Mouse (Mus musculus) stomach, embryonic 14.5 days (tissue): ENCODE measurements at regions not wholly inside any gene's neighbourhood (a gene's known extent, or its start where the extent isn't known, plus 50 kb on each side); places are given as distances from the start of the nearest gene placed in this dataset.

Experiments
- ATAC-seq: fragments of 200-750 bp; cut with Nextera tagmentation; 2 replicates; pipeline ENCODE4 v1.8.0; 2017; ENCODE audit warnings: low read depth, moderate TSS enrichment; ENCODE audit not compliant: insufficient number of reproducible peaks, insufficient read depth, low FRiP score
- H3K27ac ChIP-seq: fragments of 300-500 bp; sonication (generic); 2 replicates; pipeline ENCODE4 v1.5.1; 2014; ENCODE audit warnings: mild to moderate bottlenecking, low read length, moderate library complexity, mixed read lengths
- H3K27me3 ChIP-seq: fragments of 300-500 bp; sonication (generic); 2 replicates; pipeline ENCODE4 v1.6.1; 2014; ENCODE audit warnings: low read length, control low read depth, mixed read lengths; ENCODE audit not compliant: control insufficient read depth, insufficient read depth
- H3K36me3 ChIP-seq: fragments of 300-500 bp; sonication (generic); 2 replicates; pipeline ENCODE4 v1.6.1; 2014; ENCODE audit warnings: mild to moderate bottlenecking, control low read depth, low read length, moderate library complexity, mixed read lengths; ENCODE audit not compliant: control insufficient read depth, insufficient read depth
- H3K4me1 ChIP-seq: fragments of 300-500 bp; sonication (generic); 2 replicates; pipeline ENCODE4 v1.6.1; 2014; ENCODE audit warnings: low read length, control low read depth, mixed read lengths; ENCODE audit not compliant: control insufficient read depth, insufficient read depth
- H3K4me2 ChIP-seq: fragments of 300-500 bp; sonication (generic); replicated peaks from 2 replicates; pipeline ENCODE4 v1.6.1; 2014; ENCODE audit warnings: low read depth, low read length, control low read depth
- H3K4me3 ChIP-seq: fragments of 300-500 bp; sonication (generic); 2 replicates; pipeline ENCODE4 v1.5.1; 2014; ENCODE audit warnings: low read depth, low read length, control low read depth
- H3K9ac ChIP-seq: fragments of 300-500 bp; sonication (generic); replicated peaks from 2 replicates; pipeline ENCODE4 v1.6.1; 2014; ENCODE audit warnings: low read depth, mild to moderate bottlenecking, control low read depth, low read length, moderate library complexity, mixed read lengths
- H3K9me3 ChIP-seq: fragments of 300-500 bp; sonication (generic); 2 replicates; pipeline ENCODE4 v1.6.1; 2016; ENCODE audit warnings: low read depth, low read length, control low read depth; ENCODE audit not compliant: control insufficient read depth
- WGBS: fragments of 180-500 bp; shearing (Covaris S2); extraction: QIAGEN DNeasy Blood & Tissue Kit; methylation state at CpG from one replicate; pipeline ENCODE4 v1.1.7; 2014; 5-methylcytosine and 5-hydroxymethylcytosine counted together

- Histone ChIP-seq H3K9me3 (no peaks in the 10 kb centered on the region), H3K27me3 (no peaks in the 10 kb centered on the region), H3K9ac (no peak overlapping the region), H3K4me3 (no peak overlapping the region), H3K4me2 (no peak overlapping the region), H3K27ac (no peak overlapping the region), H3K36me3 (no peaks in the 10 kb centered on the region), H3K4me1 (no peaks in the 10 kb centered on the region)
- 78% methylated on average over 4 of the region's 4 CpGs for WGBS
- ATAC-seq: no peak
Observed at GRCm38 (mm10) chr16:24171161-24171560, 182.5 kb upstream of the Bcl6 start.

GRCm38 (mm10) chr16:24166496-24166895, 177.8 kb upstream of the Bcl6 start:
- H3K27ac ChIP-seq: no peak overlapping the region
- no peaks in the 10 kb centered on the region for H3K36me3 ChIP-seq
- H3K4me2 ChIP-seq: no peak overlapping the region
- no peaks in the 10 kb centered on the region for H3K9me3 ChIP-seq
- no peaks in the 10 kb centered on the region for H3K27me3 ChIP-seq
- peaks cover 2% of the 10 kb centered on the region; the same call in 1 of the 2 replicates for H3K4me1 ChIP-seq
- H3K4me3 ChIP-seq: no peak overlapping the region
- ATAC-seq: no peak
- H3K9ac ChIP-seq: no peak overlapping the region

- peak overlapping the region; percentile 58; the same call in 1 of the 2 replicates for H3K27ac ChIP-seq
- 47% methylated on average over 11 of the region's 11 CpGs for WGBS
- ATAC-seq: 0 out of 2 replicates have a peak, but pooled peaks have one; percentile 33
Observed at GRCm38 (mm10) chr16:24165461-24166081, 176.9 kb upstream of the Bcl6 start.

GRCm38 (mm10) chr16:24160705-24161285, 172.1 kb upstream of the Bcl6 start:
- Histone ChIP-seq H3K4me1 (peaks cover 2% of the 10 kb centered on the region; the same call in 1 of the 2 replicates), H3K36me3 (no peaks in the 10 kb centered on the region), H3K27me3 (no peaks in the 10 kb centered on the region), H3K9me3 (no peaks in the 10 kb centered on the region), H3K4me3 (no peak overlapping the region), H3K27ac (no peak overlapping the region), H3K4me2 (no peak overlapping the region), H3K9ac (no peak overlapping the region)
- 73% methylated on average over 5 of the region's 5 CpGs for WGBS
- no peak for ATAC-seq

More at GRCm38 (mm10) chr16:24165461-24166081, 176.9 kb upstream of the Bcl6 start:
- H3K4me2 ChIP-seq: no peak overlapping the region
- no peak overlapping the region for H3K4me3 ChIP-seq
- peaks cover 2% of the 10 kb centered on the region; the same call in 1 of the 2 replicates for H3K4me1 ChIP-seq
- no peaks in the 10 kb centered on the region for H3K27me3 ChIP-seq
- no peaks in the 10 kb centered on the region for H3K36me3 ChIP-seq
- H3K9me3 ChIP-seq: no peaks in the 10 kb centered on the region
- 0 out of 2 replicates have a peak overlapping the region, but pooled peaks have one; percentile 3 for H3K9ac ChIP-seq

- no peaks in the 10 kb centered on the region for H3K9me3 ChIP-seq
- H3K4me1 ChIP-seq: no peaks in the 10 kb centered on the region
- ATAC-seq: no peak
- no peaks in the 10 kb centered on the region for H3K36me3 ChIP-seq
- no peak overlapping the region for H3K9ac ChIP-seq
- no peak overlapping the region for H3K4me2 ChIP-seq
- H3K4me3 ChIP-seq: no peak overlapping the region
- no peaks in the 10 kb centered on the region for H3K27me3 ChIP-seq
- no peak overlapping the region for H3K27ac ChIP-seq
- WGBS: 74% methylated on average over 2 of the region's 2 CpGs
Observed at GRCm38 (mm10) chr16:24159336-24159735, 170.7 kb upstream of the Bcl6 start.

- H3K4me1 ChIP-seq: no peaks in the 10 kb centered on the region; the same call in 1 of the 2 replicates
- no peak for ATAC-seq
- H3K9me3 ChIP-seq: no peaks in the 10 kb centered on the region
- H3K27ac ChIP-seq: no peak overlapping the region
- no peak overlapping the region for H3K9ac ChIP-seq
- H3K4me2 ChIP-seq: no peak overlapping the region
- H3K4me3 ChIP-seq: no peak overlapping the region
- no peaks in the 10 kb centered on the region for H3K36me3 ChIP-seq
- no peaks in the 10 kb centered on the region for H3K27me3 ChIP-seq
- WGBS: 94% methylated on average over 2 of the region's 2 CpGs
Observed at GRCm38 (mm10) chr16:24157753-24158152, 169.1 kb upstream of the Bcl6 start.

GRCm38 (mm10) chr16:24156729-24157430, 168.2 kb upstream of the Bcl6 start:
- Histone ChIP-seq H3K36me3 (no peaks in the 10 kb centered on the region), H3K27me3 (no peaks in the 10 kb centered on the region), H3K4me2 (no peak overlapping the region), H3K4me3 (no peak overlapping the region), H3K9ac (no peak overlapping the region), H3K4me1 (no peaks in the 10 kb centered on the region; the same call in 1 of the 2 replicates), H3K27ac (no peak overlapping the region), H3K9me3 (no peaks in the 10 kb centered on the region)
- WGBS: 76% methylated on average over 6 of the region's 6 CpGs
- ATAC-seq: no peak

- H3K9me3 ChIP-seq: no peaks in the 10 kb centered on the region
- no peaks in the 10 kb centered on the region for H3K27me3 ChIP-seq
- H3K4me2 ChIP-seq: no peak overlapping the region
- 54% methylated on average over 4 of the region's 4 CpGs for WGBS
- no peaks in the 10 kb centered on the region; the same call in 1 of the 2 replicates for H3K4me1 ChIP-seq
- no peak for ATAC-seq
- H3K4me3 ChIP-seq: no peak overlapping the region
- H3K27ac ChIP-seq: no peak overlapping the region
- no peaks in the 10 kb centered on the region for H3K36me3 ChIP-seq
- no peak overlapping the region for H3K9ac ChIP-seq
Observed at GRCm38 (mm10) chr16:24154816-24155357, 166.2 kb upstream of the Bcl6 start.
